Mouse (Mus musculus) C2C12 (cell line): ENCODE results near the gene Lhx5.

Experiments used
- CEBPB ChIP-seq: IDR thresholded peaks from one replicate; pipeline ENCODE4 v1.6.1; 2011; ENCODE audit warnings: low read depth, mild to moderate bottlenecking, control low read depth, moderate library complexity
- CTCF ChIP-seq: IDR thresholded peaks from one replicate; pipeline ENCODE4 v1.5.1; 2011; ENCODE audit not compliant: control insufficient read depth, insufficient read depth, insufficient read length
- MAX ChIP-seq: IDR thresholded peaks from one replicate; pipeline ENCODE4 v1.6.1; 2011; ENCODE audit warnings: mild to moderate bottlenecking, control low read depth
- MYOD1 ChIP-seq: IDR thresholded peaks from one replicate; pipeline ENCODE4 v1.6.1; 2011; ENCODE audit warnings: low read depth; ENCODE audit not compliant: control insufficient read depth, insufficient read length
- MYOG ChIP-seq: IDR thresholded peaks from one replicate; pipeline ENCODE4 v1.6.1; 2011; ENCODE audit not compliant: control insufficient read depth, insufficient read length; ENCODE audit errors: extremely low read depth
- USF1 ChIP-seq: IDR thresholded peaks from one replicate; pipeline ENCODE4 v1.6.1; 2011; ENCODE audit warnings: low read depth, mild to moderate bottlenecking, control low read depth, moderate library complexity

DNA sequence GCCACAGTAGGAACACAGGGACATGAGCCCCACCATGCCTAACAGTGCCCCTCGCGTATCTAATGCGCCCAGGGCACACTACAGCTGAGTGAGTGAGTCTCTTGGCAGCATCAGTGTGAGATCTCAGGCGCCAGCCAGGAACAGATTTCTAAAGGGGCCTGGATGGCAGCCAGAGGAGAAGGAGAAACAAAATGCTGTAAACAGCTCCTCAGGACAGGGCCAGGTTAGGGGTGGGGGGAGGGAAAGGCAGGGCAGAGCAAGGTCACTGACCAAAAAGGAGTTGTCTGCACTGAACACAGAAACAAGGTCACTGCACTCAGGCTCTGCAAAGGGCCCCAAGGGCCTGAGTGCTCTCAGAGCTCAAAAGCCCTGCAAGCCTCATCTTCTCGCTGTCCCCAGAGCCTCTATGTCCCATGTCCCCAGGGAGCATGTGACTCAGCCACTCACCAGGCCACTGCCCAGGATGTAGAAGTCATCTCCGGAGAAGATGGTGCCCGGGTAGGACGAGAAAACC, 59.2 kb downstream of the Lhx5 start:
- TF ChIP-seq CTCF (no peak), MYOD1 (no peak), MAX (no peak), USF1 (no peak), MYOG (no peak), CEBPB (no peak)
